Mouse (Mus musculus) limb, embryonic 14.5 days (tissue): Measurements from ENCODE around the gene Agap1. TPM values are rescaled to one million over a fixed set of nuclear protein-coding genes. Genes with fewer than 3 reads are reported as not detected.
A peak's percentile ranks its signal among the peaks of the same experiment; 100 is the strongest.

Experiments used
- ATAC-seq: fragments of 200-750 bp; cut with Nextera tagmentation; 2 replicates; pipeline ENCODE4 v1.8.0; 2017; ENCODE audit warnings: low read depth, moderate number of reproducible peaks, moderate TSS enrichment; ENCODE audit not compliant: low FRiP score
- DNase-seq: peaks from one replicate; pipeline ENCODE4 v3.0.0-alpha.2; 2015; ENCODE audit warnings: low spot score
- H3K27ac ChIP-seq: fragments of 300-500 bp; sonication (generic); replicated peaks from 2 replicates; pipeline ENCODE4 v1.5.1; 2014; ENCODE audit warnings: low read depth, mild to moderate bottlenecking, low read length, moderate library complexity, mixed read lengths
- H3K27me3 ChIP-seq: fragments of 300-500 bp; sonication (generic); 2 replicates; pipeline ENCODE4 v1.6.1; 2014; ENCODE audit warnings: low read length, mixed read lengths; ENCODE audit not compliant: control insufficient read depth, insufficient read depth
- H3K36me3 ChIP-seq: fragments of 300-500 bp; sonication (generic); 2 replicates; pipeline ENCODE4 v1.6.1; 2014; ENCODE audit warnings: mild to moderate bottlenecking, low read length, moderate library complexity, mixed read lengths; ENCODE audit not compliant: control insufficient read depth, insufficient read depth
- H3K4me1 ChIP-seq: fragments of 300-500 bp; sonication (generic); 2 replicates; pipeline ENCODE4 v1.6.1; 2014; ENCODE audit warnings: antibody characterized with exemption, low read length, mixed read lengths; ENCODE audit not compliant: control insufficient read depth, insufficient read depth
- H3K4me2 ChIP-seq: fragments of 300-500 bp; sonication (generic); replicated peaks from 2 replicates; pipeline ENCODE4 v1.6.1; 2014; ENCODE audit warnings: low read depth, mild to moderate bottlenecking, low read length, moderate library complexity; ENCODE audit not compliant: severe bottlenecking
- H3K4me3 ChIP-seq: fragments of 300-500 bp; sonication (generic); replicated peaks from 2 replicates; pipeline ENCODE4 v1.5.1; 2014; ENCODE audit warnings: low read length
- H3K9ac ChIP-seq: fragments of 300-500 bp; sonication (generic); 2 replicates; pipeline ENCODE4 v1.6.1; 2014; ENCODE audit warnings: mild to moderate bottlenecking, low read depth, low read length, moderate library complexity; ENCODE audit not compliant: severe bottlenecking
- H3K9me3 ChIP-seq: fragments of 300-500 bp; sonication (generic); 2 replicates; pipeline ENCODE4 v1.6.1; 2016; ENCODE audit warnings: low read length; ENCODE audit not compliant: control insufficient read depth
- POLR2A ChIP-seq: fragments of 200-500 bp; IDR thresholded peaks from 2 replicates; pipeline ENCODE4 v1.8.0; 2012; ENCODE audit warnings: inconsistent platforms, mild to moderate bottlenecking, moderate library complexity, borderline replicate concordance; ENCODE audit not compliant: insufficient read depth, insufficient read length; ENCODE audit errors: extremely low read depth
- WGBS: fragments of 180-500 bp; shearing (Covaris S2); extraction: QIAGEN DNeasy Blood & Tissue Kit; methylation state at CpG from one replicate; pipeline ENCODE4 v1.1.7; 2014; 5-methylcytosine and 5-hydroxymethylcytosine counted together
- polyA plus RNA-seq, 2 experiments: library from polyadenylated mRNA; depleted of rRNA in 1 of 2; stranded (reverse) in 1 of 2; unstranded in 1 of 2; fragments of >200 nt; fragmentation: Nextera tagmentation in 1 of 2; extraction: Ambion mirVana in 1 of 2; gene quantifications; 2 replicates each; pipeline versions ENCODE4 v1.2.1 to v1.2.3; 2012 to 2014

Gene Agap1
- polyA plus RNA-seq, 2 experiments = 16.2 to 19.5 TPM

- H3K4me2 ChIP-seq = peak overlapping the region; percentile 98; the same call in 1 of the 2 replicates
- DNase-seq = no peak
- ATAC-seq = no peak
- peaks cover 25% of the 10 kb centered on the region for H3K4me1 ChIP-seq
- WGBS = 70% methylated on average over 17 of the region's 17 CpGs
- H3K27me3 ChIP-seq = no peaks in the 10 kb centered on the region
- TF ChIP-seq POLR2A = no peak
- H3K4me3 ChIP-seq = peak overlapping the region; percentile 89; the same call in 1 of the 2 replicates
- no peak overlapping the region for H3K9ac ChIP-seq
- H3K27ac ChIP-seq = no peak overlapping the region
- H3K9me3 ChIP-seq = 0 out of 2 replicates have a peak, but pooled peaks cover 5% of the 10 kb centered on the region
- no peaks in the 10 kb centered on the region for H3K36me3 ChIP-seq
Measured at GRCm38 (mm10) chr1:89457126-89458031, 2.8 kb downstream of the Agap1 start.

- no peak for DNase-seq
- Histone ChIP-seq H3K36me3 (no peaks in the 10 kb centered on the region), H3K4me2 (no peak overlapping the region), H3K9ac (no peak overlapping the region), H3K4me1 (peaks cover 37% of the 10 kb centered on the region), H3K27me3 (no peaks in the 10 kb centered on the region), H3K27ac (no peak overlapping the region), H3K4me3 (no peak overlapping the region), H3K9me3 (0 out of 2 replicates have a peak, but pooled peaks cover 5% of the 10 kb centered on the region)
- WGBS = 77% methylated on average over 5 of the region's 5 CpGs
- no peak for ATAC-seq
- no peak for TF ChIP-seq POLR2A
Measured at GRCm38 (mm10) chr1:89461881-89462280, 7.3 kb downstream of the Agap1 start.

GRCm38 (mm10) chr1:89463138-89463537, 8.5 kb downstream of the Agap1 start:
- no peaks in the 10 kb centered on the region for H3K27me3 ChIP-seq
- no peak overlapping the region for H3K27ac ChIP-seq
- no peak for DNase-seq
- H3K9me3 ChIP-seq = 0 out of 2 replicates have a peak, but pooled peaks cover 5% of the 10 kb centered on the region
- peaks cover 45% of the 10 kb centered on the region for H3K4me1 ChIP-seq
- no peak for TF ChIP-seq POLR2A
- 38% methylated on average over 8 of the region's 8 CpGs for WGBS
- no peak overlapping the region for H3K4me3 ChIP-seq
- H3K4me2 ChIP-seq = no peak overlapping the region
- no peaks in the 10 kb centered on the region for H3K36me3 ChIP-seq
- ATAC-seq = no peak
- no peak overlapping the region for H3K9ac ChIP-seq

GRCm38 (mm10) chr1:89465417-89466002, 10.9 kb downstream of the Agap1 start:
- ATAC-seq (no peak), DNase-seq (no peak)

GRCm38 (mm10) chr1:89467321-89468069, 12.9 kb downstream of the Agap1 start:
- H3K4me2 ChIP-seq = no peak overlapping the region
- peaks cover 71% of the 10 kb centered on the region for H3K4me1 ChIP-seq
- H3K9ac ChIP-seq = no peak overlapping the region
- ATAC-seq (no peak), DNase-seq (no peak)
- H3K27ac ChIP-seq = no peak overlapping the region
- no peak overlapping the region for H3K4me3 ChIP-seq
- H3K36me3 ChIP-seq = no peaks in the 10 kb centered on the region
- WGBS = 47% methylated on average over 6 of the region's 6 CpGs
- TF ChIP-seq POLR2A = no peak
- H3K9me3 ChIP-seq = no peaks in the 10 kb centered on the region
- no peaks in the 10 kb centered on the region for H3K27me3 ChIP-seq

More at GRCm38 (mm10) chr1:89465417-89466002, 10.9 kb downstream of the Agap1 start:
- Histone ChIP-seq H3K27me3 (no peaks in the 10 kb centered on the region), H3K4me3 (no peak overlapping the region), H3K36me3 (no peaks in the 10 kb centered on the region), H3K4me2 (no peak overlapping the region), H3K9ac (no peak overlapping the region), H3K9me3 (no peaks in the 10 kb centered on the region), H3K4me1 (peaks cover 62% of the 10 kb centered on the region), H3K27ac (no peak overlapping the region)
- TF ChIP-seq POLR2A = no peak
- 39% methylated on average over 5 of the region's 5 CpGs for WGBS
